Mouse (Mus musculus) myocyte (in vitro differentiated cells): ENCODE measurements at regions not wholly inside any gene's neighbourhood (a gene's known extent, or its start where the extent isn't known, plus 50 kb on each side); places are given as distances from the start of the nearest gene placed in this dataset.

Experiments
- CEBPB ChIP-seq: IDR thresholded peaks from 2 replicates; pipeline ENCODE4 v1.6.1; 2011; ENCODE audit warnings: mild to moderate bottlenecking, moderate library complexity; ENCODE audit not compliant: poor library complexity, insufficient read depth, severe bottlenecking
- E2F4 ChIP-seq: IDR thresholded peaks from one replicate; pipeline ENCODE4 v1.6.1; 2011; ENCODE audit warnings: mild to moderate bottlenecking, control low read depth, moderate library complexity; ENCODE audit not compliant: insufficient read depth
- MAX ChIP-seq: IDR thresholded peaks from one replicate; pipeline ENCODE4 v1.6.1; 2011; ENCODE audit warnings: low read depth, mild to moderate bottlenecking, control low read depth
- MYOG ChIP-seq, 3 experiments: IDR thresholded peaks; one replicate each; pipeline ENCODE4 v1.6.1; 2011; ENCODE audit warnings: control low read depth in 2 of 3, low read depth in 2 of 3, mild to moderate bottlenecking in 2 of 3; ENCODE audit not compliant: insufficient read length in 2 of 3, control insufficient read depth in 1 of 3, insufficient read depth in 1 of 3
- POLR2A ChIP-seq: IDR thresholded peaks from one replicate; pipeline ENCODE4 v1.6.1; 2011; ENCODE audit warnings: low read depth, mild to moderate bottlenecking, control low read depth, moderate library complexity; ENCODE audit not compliant: insufficient read length
- POLR2AphosphoS2 ChIP-seq: IDR thresholded peaks from one replicate; pipeline ENCODE4 v1.6.1; 2011; ENCODE audit warnings: low read depth, control low read depth; ENCODE audit not compliant: insufficient read length
- REST ChIP-seq: IDR thresholded peaks from one replicate; pipeline ENCODE4 v1.6.1; 2011; ENCODE audit warnings: mild to moderate bottlenecking, control low read depth, moderate library complexity; ENCODE audit not compliant: insufficient read depth, insufficient read length
- TCF3 ChIP-seq: IDR thresholded peaks from one replicate; pipeline ENCODE4 v1.6.1; 2011; ENCODE audit warnings: low read depth, control low read depth; ENCODE audit not compliant: insufficient read length
- USF1 ChIP-seq: IDR thresholded peaks from one replicate; pipeline ENCODE4 v1.6.1; 2011; ENCODE audit warnings: low read depth, mild to moderate bottlenecking, control low read depth, moderate library complexity

DNA sequence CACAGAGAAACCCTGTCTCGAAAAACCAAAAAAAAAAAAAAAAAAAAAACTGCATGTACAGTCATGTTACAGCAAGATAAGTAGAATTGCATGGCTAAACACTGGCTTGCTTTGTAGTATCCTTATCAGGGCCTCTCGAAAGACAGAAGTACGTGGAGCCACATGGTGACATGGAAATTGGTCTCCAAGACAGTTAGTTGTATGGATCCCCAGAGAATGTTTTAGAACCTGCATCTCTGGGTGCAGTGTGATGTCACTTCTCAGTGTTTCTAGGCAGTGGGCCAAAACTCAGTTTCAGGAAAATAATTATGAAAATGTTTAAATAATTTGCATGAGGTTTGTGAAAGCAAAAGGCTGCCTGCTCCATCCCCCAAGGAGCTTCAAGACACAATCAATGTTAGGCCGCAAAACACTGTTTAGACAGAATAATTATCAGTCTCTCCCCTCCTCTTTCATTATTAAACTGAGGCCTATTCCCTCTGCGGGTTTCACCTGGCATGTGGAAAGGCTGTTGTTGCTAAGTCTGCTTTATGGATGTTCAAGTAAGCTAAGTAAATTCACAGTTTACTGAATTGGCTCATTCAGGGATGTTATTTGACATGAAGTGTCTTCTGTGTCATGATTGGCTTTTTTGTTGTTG lies 72.9 kb upstream of the Atg10 start:
- TF ChIP-seq CEBPB (no peak), POLR2A (no peak), MAX (no peak), USF1 (no peak), POLR2AphosphoS2 (no peak), MYOG (IDR thresholded peaks at IDR 0.05; ENCODE audit: control insufficient read depth in 1 of 3, insufficient read depth in 1 of 3, insufficient read length in 2 of 3, low read depth in 2 of 3) (no peak), REST (no peak), E2F4 (no peak), TCF3 (no peak)
